Mouse (Mus musculus): Measurements from ENCODE around the gene Patj.
A peak's percentile ranks its signal among the peaks of the same experiment; 100 is the strongest.
"Not testable (repeated sequence)": the region's sequence is repeated elsewhere in the genome, so short reads cannot be mapped to it uniquely, and the experiment has no call there.

The Patj gene

GRCm38 (mm10) chr4:98659032-98659431 is 263.4 kb downstream of the Patj start:
- DNase-seq (ENCODE audit: low spot score): no peak

GRCm38 (mm10) chr4:98660534-98660933 is 264.9 kb downstream of the Patj start:
- peak; percentile 19 for DNase-seq (ENCODE audit: low spot score)

- DNase-seq (ENCODE audit: low spot score): no peak
These were observed 270.3 kb downstream of the Patj start for GRCm38 (mm10) chr4:98665884-98666283.

GRCm38 (mm10) chr4:98666451-98666850 is 270.9 kb downstream of the Patj start:
- no peak for DNase-seq (ENCODE audit: low spot score)

- DNase-seq (ENCODE audit: low spot score): no peak
These were observed 271.4 kb downstream of the Patj start for GRCm38 (mm10) chr4:98667009-98667408.

- DNase-seq (ENCODE audit: low spot score): no peak
These were observed 281.9 kb downstream of the Patj start for GRCm38 (mm10) chr4:98677506-98677905.

GRCm38 (mm10) chr4:98686678-98687267 is 291.2 kb downstream of the Patj start:
- DNase-seq (ENCODE audit: low spot score): no peak

- no peak for DNase-seq (ENCODE audit: low spot score)
These were observed 292.5 kb downstream of the Patj start for GRCm38 (mm10) chr4:98688116-98688515.

- DNase-seq (ENCODE audit: low spot score): no peak
These were observed 292.9 kb downstream of the Patj start for GRCm38 (mm10) chr4:98688520-98688919.

GRCm38 (mm10) chr4:98689988-98690387 is 294.4 kb downstream of the Patj start:
- no peak for DNase-seq (ENCODE audit: low spot score)

- peak; percentile 26 for DNase-seq (ENCODE audit: low spot score)
These were observed 298.0 kb downstream of the Patj start for GRCm38 (mm10) chr4:98693465-98694185.

GRCm38 (mm10) chr4:98697932-98698331 is 302.3 kb downstream of the Patj start:
- DNase-seq (ENCODE audit: low spot score): no peak

- no peak for DNase-seq (ENCODE audit: low spot score)
These were observed 303.3 kb downstream of the Patj start for GRCm38 (mm10) chr4:98698921-98699320.

- DNase-seq (ENCODE audit: low spot score): no peak
These were observed 304.6 kb downstream of the Patj start for GRCm38 (mm10) chr4:98700156-98700555.

- DNase-seq (ENCODE audit: low spot score): peak; percentile 76
These were observed 306.8 kb downstream of the Patj start for GRCm38 (mm10) chr4:98702201-98702894.

GRCm38 (mm10) chr4:98710891-98711290 is 315.3 kb downstream of the Patj start:
- no peak for DNase-seq (ENCODE audit: low spot score)

- DNase-seq (ENCODE audit: low spot score): no peak
These were observed 322.4 kb downstream of the Patj start for GRCm38 (mm10) chr4:98717735-98718546.

GRCm38 (mm10) chr4:98718547-98718917 is 322.9 kb downstream of the Patj start:
- DNase-seq (ENCODE audit: low spot score): no peak

GRCm38 (mm10) chr4:98722454-98722853 is 326.9 kb downstream of the Patj start:
- DNase-seq (ENCODE audit: low spot score): peak; percentile 71

- not testable (repeated sequence) for DNase-seq (ENCODE audit: low spot score)
These were observed 329.1 kb downstream of the Patj start for GRCm38 (mm10) chr4:98724682-98725081.

- DNase-seq (ENCODE audit: low spot score): no peak
These were observed 329.9 kb downstream of the Patj start for GRCm38 (mm10) chr4:98725439-98725838.

- DNase-seq (ENCODE audit: low spot score): no peak
These were observed 331.1 kb downstream of the Patj start, which contains the start of gene L1td1 for GRCm38 (mm10) chr4:98726590-98727237. Gene L1td1, plus strand, starts transcription at chr4:98726734.

Measured in urinary bladder, postnatal 14 days (tissue).